Mouse (Mus musculus) hindlimb bud, embryonic 11.5 days (tissue): ENCODE measurements around the gene Trpv2.

Experiments used
- DNase-seq: peaks from one replicate; pipeline ENCODE4 v3.0.0-alpha.2; 2012; ENCODE audit warnings: low read depth, low spot score; ENCODE audit errors: extremely low spot score

Gene Trpv2

DNA sequence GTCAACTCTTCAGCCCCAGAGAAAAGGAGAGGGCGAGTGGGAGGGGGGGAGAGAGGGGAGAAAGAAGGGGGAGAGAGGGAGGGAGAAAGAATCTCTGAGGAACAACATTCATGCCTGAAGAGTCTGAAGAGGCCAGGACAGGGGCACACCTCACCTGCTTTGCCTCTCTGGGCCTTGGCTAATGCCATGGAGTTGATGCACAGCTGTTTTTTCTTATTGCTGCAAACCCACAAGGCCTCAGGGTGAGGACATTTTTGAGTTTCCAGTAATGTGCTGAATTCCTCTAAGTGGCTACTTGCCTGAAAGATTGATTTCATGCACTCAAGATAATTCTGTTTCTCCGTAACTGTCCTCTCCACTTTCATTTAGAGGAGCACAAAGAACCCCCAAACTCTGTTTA, 16.1 kb upstream of the Trpv2 start:
- DNase-seq = no peak

DNA sequence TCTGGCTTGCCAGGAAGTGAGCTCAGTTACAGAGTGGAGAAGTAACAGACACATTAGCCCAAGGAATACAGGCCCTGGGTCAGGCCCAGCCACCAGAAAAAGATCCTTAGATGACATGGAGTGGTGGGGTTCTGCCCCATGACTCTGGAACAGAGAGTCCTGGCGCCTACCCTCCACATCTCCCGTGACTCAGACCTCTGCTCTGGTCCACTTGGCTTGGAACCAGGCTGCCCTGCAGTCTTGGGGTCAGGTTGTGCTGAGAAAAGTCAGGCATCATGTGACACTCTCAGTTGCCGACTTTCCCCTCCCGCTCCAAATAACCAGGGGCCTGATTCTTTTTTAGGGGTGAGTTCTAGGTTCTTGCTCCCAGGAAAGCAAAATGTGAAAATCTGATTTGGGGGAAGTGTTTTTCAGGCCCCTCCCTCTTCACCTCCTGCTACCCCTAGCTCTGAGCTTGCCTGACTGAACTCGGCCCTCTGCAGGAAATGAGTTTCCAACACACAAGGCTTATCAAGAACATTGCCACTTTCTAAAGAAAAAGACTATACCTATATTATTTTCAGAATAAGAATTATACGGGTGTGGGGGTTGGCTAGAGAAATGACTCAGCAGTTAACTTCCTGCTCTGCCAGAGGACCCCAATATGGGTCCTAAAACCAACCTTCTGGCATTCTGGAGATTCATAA, 15.2 kb upstream of the Trpv2 start:
- DNase-seq = no peak

DNA sequence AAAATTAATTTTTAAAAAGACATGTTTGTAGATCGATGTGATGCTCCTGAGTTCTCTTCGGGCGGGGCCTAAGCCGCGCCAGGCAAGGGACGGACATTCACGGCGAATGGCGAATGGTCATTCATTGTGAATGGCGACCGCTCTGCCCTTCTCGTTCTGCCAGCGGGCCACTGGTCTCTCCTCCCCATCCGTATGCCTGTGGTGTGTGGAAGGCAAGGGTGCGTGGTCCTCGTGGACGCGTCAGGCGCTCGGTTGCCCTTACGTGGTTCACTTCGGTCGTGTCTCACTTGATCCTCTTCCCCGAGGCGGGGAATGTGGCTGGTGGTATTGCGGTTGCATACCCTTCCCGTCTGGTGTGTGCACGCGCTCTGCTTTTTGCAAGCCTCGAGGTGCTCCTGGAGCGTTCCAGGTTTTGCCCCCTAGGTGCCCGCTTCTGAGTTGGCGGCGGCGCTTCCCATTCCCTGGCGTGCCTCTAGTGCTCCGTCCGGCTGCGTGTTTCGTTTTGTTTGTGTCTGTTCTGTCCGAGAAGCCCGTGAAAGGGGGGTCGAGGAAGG, 13.7 kb upstream of the Trpv2 start:
- no peak for DNase-seq

DNA sequence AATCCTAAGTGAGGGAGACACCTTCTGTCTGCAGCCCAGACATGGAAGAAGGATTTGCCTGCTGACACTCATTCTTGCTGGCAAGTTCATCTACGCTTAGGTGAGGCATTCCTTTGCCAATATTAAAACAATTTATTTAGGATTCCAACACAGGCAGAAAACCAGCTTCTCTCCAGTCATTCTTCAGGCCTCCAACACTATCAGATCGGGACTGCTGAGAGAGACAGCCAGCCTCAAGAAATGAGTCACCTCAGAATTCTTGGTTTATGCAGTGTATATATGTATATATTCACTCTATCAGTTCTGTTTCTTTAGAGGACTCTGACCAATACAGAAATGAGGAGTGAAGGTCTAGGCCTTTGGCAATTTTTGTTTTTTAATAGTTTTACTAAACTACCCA, 10.7 kb upstream of the Trpv2 start:
- no peak for DNase-seq

DNA sequence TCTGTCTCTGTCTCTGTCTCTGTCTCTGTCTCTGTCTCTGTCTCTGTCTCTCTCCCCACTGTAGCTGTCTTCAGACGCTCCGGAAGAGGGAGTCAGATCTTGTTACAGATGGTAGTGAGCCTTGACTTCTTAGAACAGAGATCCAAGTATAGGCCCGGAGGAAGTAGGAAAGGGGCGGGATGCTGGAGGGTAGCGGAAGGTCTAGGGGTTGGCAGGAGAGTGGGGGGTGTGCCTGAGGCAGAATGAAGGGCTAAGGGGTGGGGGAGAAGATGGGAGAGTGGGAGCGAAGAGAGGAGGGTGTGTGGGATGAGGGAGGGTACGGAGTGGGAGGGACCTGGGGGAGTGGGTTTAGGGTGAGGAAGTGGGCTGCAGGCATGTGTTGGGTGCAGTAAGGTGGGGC, 8.5 kb upstream of the Trpv2 start:
- DNase-seq = no peak

DNA sequence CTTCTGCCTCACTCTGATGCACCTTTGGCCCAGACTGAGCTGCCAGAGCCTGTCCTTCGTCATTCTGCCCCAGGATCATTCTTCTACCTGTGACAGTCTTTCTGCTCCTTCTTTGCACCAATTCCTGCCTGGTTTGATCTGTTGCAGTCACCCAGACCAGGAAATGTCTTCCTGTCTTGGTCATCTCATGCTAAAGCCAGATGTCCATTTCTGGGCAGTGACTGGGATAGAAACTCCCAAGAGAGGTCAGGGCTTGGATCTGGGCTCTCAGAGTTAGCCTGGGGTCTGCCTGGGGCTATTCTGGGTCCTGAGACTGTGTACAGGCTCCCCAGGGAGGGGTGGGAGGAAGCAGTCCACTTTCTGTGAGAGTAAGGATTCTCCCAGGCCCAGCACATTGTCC, 8.1 kb upstream of the Trpv2 start:
- no peak for DNase-seq

DNA sequence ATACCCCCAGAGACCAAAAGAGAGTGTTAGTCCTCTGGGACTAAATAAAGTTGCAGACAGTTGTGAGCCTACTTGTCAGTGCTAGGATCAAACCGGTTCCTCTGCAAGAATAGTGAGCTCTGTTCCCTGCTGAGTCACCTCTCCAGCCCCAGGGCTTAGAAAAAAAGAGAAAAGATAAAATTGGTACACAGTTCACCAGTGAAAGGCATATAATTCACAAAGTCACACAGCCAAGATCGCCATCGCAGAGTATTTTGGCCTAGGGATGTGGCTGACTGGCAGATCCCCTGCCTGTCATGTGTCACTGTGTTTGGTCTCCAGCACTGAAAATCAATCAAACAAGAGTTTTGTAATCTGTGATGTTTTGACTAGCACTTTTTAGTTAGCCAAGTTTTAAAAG, 6.0 kb upstream of the Trpv2 start:
- no peak for DNase-seq

DNA sequence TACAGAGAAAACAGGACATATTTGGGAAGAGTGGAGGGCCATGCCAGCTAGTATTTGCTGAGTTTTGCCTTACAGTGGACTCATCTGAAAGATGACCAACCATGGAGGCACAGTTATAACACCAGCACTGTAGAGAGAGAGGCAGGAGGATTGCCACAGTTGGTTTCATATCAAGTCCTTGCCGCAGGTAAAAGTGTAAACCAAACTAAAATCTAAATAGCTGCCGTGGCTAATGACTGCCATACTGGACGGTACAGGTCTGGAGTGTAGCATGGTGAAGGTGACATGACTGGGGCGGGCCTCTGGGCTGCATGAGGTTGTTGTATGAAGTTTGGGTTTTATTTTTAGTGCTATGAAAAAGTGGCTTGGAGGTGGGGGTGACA, 408 bp downstream of the Trpv2 start:
- DNase-seq = no peak

DNA sequence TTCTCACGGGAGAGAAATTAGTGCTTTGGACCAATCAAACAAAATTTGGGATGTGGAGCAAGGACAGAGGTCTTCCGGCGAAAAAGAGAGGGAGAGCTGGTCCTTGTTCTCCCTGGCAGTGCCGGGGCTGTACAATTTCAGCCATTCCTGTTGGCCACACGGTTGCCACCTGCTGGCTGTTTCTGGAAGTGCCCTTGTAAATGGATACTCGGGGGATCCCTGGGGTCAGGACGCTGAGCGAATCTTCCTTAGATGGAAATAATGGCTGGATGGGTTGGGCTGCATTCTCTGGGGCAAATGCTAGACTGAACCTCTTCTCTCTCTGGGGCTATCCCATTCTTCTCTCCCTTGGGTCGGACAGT, 992 bp downstream of the Trpv2 start:
- peak; percentile 64 for DNase-seq

DNA sequence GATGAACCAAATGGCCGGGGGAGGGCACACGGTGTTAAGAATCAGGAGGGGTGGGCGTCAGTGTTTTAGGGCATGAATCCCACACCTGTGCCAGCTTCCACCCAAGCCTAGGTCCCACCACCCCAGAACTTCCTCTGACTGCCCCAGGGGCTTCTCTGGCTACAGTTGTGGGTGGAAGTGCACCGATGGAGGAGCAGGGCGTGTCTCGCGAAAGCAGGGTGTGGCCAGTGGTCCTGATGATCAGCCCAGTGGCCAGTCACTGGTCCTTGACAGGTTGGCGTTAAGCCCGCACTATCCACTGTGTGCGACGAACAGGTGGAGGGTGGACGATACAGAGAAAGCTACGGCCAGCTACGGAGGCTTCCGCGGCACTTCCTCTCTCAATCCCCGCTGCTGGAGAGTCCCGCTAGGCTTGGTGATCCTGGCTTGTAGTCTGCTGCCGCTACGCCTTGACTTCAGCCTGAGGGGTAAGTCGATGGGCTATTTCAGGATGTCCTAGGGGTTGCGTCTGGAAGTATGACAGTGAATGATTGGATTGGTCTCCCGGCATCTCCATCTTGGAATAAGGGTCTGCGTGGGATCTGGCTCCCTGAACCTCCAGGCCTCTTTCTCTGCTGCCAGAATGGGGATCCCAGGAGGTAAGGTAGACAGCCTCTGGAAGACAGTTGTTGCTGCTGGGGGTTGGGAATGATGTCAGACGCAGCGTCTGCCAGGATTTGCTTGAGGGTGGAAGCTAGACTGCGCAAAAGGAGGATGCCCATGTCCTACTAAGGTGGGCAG, 1.6 kb downstream of the Trpv2 start:
- DNase-seq = no peak

DNA sequence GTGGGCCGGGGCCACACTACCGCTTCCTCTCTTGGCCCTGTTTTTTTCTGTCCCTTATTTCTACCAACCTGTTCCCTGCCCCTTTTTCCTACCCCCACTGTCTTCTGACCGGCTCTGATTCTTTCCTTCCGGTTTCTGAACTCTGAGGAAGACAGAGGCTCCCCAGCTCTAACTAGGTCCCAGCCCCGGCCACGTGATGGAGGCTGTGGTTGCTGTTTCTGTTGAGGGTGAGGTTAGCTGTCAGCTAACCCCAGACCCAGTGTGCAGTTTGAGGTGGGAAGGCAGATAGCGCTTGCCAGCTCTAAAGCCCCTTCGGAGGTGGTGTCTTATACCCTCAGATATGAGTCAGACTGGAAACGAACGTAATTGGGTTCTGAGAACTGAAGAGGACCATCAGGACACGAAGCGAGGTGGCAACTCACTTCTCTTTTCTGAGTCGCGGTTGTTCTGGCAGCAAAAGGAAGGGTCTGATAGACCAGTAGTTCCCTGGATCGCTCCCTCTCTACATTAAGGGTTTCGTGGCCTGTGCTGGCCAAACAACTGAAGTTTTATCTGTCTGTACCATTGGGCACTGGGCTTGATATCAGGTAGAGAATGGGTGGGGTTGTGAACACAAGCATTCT, 2.4 kb downstream of the Trpv2 start:
- DNase-seq = no peak

DNA sequence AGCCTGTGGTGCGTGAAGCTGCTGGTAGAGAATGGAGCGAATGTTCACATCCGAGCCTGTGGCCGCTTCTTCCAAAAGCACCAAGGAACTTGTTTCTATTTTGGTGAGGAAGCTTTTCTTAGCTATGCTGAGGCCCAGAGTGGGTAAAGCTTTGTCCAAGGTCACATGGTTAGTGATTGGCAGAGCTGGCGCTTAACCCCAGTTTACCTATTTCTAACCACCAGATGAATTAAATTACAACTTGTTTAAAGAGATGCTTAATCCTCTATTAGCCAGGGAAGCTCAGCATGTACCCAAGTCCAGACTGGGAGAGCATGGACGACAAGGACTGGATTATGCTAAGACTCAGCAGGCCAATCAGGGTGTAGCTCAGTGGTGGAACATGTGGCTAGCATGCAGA, 8.7 kb downstream of the Trpv2 start:
- DNase-seq = no peak

DNA sequence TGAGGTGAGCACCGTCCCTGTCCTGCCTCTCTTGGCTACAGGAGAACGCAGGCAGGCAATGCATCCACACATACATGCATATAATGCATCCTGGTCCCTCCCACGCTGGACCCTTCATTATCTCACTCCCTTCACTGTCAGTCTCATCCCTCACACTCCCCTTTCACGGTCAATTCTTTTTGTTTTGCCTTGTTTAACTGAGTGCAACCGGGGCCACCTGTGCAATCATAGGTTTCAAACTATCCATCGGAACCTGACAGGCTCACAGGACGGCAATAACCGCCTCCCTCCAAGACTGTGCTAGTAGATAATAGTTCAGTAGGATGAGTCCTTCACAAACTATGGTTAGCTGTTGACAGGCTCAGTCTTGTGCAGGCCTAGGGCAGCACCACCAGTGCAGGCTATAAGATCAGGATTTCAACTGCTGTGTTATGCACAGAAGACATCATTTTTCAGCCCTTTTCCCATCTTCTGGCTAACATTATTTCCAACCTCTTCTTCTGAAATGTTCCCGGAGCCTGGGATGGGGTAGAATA, 10.5 kb downstream of the Trpv2 start:
- no peak for DNase-seq

DNA sequence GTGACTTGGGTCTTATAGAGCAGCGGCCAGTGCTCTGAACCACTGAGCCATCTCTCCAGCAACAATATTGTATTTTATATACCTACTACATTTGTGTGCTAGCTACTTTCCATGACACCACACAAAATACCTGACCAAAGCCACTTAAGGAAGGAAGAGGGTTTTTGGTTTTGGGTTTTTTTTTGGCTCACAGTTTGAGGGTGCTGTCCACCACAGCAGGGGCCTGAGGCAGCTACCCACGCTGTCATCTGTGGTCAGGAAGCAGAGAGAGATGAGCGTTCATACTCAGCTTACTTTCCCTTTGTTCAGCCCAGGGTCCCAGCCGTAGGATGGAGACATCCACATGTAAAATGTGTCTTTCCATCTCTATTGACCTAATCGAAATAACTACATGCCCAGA, 12.7 kb downstream of the Trpv2 start:
- no peak for DNase-seq

DNA sequence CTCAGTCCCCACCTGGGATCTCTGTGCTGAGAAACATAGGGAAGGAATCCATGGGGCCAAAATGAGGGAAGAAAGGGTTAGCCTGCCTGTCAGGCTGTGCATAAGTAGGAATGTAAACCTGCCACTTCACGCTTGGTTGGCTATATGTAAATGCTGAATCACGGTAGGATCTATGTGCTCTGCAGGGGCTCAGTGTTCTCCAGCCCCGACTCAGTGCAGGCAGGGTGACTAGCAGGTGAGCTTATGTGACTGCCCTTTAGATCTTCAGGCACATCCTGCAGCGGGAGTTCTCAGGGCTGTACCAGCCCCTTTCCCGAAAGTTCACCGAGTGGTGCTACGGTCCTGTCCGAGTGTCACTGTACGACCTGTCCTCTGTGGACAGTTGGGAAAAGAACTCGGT, 15.1 kb downstream of the Trpv2 start:
- DNase-seq = no peak

DNA sequence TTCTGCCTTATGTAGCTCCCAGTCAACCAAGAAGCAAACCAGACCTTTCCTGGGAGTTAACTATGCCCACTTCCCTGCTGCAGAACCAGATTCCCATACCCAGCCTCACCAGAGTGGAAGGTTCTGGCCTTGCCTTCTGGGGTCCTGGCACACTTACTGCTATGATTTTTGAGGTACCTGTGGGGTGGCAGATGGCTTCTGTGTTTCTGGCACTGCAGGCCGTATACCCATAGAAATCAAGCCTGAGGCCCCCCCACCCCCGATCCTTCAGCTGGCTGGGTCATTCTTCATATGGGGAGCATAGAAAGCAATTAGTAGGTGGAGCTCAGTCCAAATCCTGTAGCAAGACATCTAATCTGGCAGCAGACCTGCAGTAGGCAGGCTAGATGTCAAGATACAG, 16.7 kb downstream of the Trpv2 start:
- no peak for DNase-seq

DNA sequence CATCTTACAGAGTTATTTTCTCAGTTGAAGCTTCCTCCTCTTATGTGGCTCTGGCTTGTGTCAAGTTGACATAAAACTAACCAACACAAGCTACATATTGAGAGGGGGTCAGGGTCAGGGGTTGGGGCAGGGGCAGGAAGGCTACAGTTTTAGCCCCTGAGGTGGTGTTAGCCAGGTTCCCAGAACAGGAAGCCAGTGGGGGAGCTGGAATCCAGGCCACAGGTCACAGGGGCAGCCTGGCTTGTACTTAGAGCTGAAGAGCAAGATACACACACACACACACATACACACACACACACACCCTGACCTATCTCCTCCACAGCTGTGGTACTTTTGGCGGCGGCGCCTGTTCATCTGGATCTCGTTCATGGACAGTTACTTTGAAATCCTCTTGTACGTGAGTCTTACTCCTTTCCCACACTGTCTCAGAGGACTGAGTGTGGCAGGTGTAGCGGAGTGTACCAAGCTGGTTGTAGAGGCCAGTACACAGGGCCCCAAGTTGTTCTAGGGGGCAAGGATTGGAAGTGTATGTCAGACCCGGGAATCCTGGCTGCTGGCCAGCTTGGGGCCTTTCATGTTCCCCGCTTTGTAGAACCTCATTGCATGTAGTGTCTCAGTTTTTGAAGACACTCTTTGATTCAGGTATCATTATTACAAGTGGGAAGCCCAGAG, 17.8 kb downstream of the Trpv2 start:
- DNase-seq = no peak

DNA sequence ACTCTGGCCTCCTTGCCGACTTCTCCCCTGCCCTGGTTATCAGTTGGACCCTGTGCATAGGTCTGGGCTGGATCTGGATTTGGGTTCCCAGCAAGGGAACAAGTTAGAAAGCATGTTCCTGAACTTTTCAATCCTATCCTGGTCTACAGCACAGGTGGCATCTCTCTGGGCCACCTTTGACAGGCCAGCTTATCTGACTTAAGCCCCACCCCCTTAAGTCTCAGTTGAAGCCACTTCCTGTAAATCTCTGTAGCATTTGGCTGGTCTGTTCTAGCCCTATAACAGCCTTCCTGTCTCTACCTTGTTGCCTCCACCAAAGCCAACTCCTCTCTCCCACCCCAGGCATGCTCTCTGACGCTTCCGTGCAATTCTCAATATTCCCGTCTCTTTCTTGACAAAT, 24.3 kb downstream of the Trpv2 start:
- DNase-seq = no peak

DNA sequence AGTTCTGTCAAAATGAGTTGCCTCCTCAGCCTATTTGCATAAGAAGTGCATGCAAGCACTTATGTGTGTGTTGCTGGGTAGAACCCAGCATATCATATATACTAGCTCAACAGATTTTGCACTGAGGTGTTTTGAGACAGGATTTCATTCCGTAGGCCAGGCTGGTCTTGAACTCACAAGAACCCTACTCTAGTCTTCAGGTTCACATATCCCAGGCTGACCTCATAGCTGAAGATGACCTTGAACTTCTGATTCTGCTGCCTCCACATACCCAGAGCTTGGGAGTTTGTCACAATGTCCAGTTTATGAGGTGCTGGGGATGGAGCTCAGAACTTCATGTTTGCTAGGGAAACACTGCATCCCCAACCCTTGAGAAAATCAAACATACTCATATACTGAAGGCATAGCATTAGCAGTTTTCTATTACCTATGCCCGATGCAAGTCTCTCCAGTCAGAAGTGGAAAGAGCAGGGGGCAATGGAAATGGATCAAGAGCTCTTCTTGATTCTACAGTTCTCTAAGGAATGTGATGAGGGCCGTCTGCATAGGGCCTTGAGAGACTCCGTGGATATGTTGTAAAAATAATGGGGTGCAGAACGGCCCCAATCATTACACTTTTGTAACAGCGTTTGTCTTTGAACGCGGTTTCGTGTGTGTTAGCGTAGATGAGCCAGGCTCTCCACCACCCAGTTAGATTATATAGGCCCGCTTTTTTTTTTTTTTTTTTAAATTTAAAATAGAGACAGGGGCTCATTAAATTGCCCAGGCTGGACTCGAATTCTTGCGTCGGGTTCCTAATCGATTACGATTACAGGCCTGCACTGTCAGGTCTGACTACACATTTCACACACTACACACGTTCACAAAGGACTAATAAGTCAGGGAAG, 27.7 kb downstream of the Trpv2 start:
- DNase-seq = no peak

DNA sequence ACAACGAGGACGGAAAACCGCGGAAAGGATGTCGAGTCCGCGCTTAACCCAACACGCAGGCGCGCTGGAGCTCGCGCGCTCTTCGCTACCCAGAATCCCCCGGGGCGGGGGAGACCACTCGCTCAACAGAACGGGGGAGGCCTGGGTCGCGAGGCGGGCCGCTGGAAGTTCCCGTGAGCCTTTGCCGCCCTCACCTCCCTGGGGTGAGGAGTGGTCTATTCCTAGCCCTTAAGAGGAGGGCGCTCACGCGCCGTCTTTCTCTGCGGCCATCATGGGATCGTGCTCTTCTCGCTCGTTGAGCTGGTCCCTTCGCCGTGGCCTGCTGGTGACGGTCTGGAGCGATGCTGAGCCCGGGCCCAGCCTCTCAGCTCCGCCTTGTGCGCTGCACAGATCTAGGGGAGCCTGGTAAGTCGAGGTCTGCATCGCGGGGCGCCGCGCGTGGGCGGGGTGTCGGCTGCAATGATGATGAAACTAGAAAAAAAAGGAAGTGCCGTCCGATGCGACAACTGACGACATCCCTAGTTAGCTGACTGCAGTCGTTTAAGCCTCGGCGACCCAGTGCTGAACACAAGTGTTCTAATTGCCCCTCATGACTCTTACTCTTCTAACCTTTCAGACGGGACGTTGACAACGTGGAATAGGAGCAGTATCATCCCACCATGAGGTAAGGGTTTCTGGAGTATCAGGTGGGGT, 28.5 kb downstream of the Trpv2 start:
- DNase-seq = peak; percentile 91
